Mouse (Mus musculus) thymus, adult 2 months (tissue): Measurements from ENCODE around the gene Zfp14. TPM values are rescaled to one million over a fixed set of nuclear protein-coding genes. Genes with fewer than 3 reads are reported as not detected.

ENCODE experiments used
- DNase-seq: peaks from one replicate; pipeline ENCODE4 v3.0.0; 2021
- H3K27ac ChIP-seq: fragments of 200-500 bp; 2 replicates; pipeline ENCODE4 v1.5.1; 2012; ENCODE audit warnings: low read length, control low read depth; ENCODE audit not compliant: control insufficient read depth, insufficient read depth
- H3K27me3 ChIP-seq: fragments of 200-500 bp; 2 replicates; pipeline ENCODE4 v1.6.1; 2012; ENCODE audit warnings: mild to moderate bottlenecking, low read length, moderate library complexity, mixed read lengths; ENCODE audit not compliant: control insufficient read depth, insufficient read depth
- H3K36me3 ChIP-seq: fragments of 200-500 bp; 2 replicates; pipeline ENCODE4 v1.6.1; 2012; ENCODE audit warnings: mild to moderate bottlenecking, low read length, moderate library complexity; ENCODE audit not compliant: control insufficient read depth, insufficient read depth
- H3K4me1 ChIP-seq: fragments of 200-500 bp; replicated peaks from 2 replicates; pipeline ENCODE4 v1.6.1; 2012; ENCODE audit warnings: low read length; ENCODE audit not compliant: control insufficient read depth, insufficient read depth
- H3K4me3 ChIP-seq: fragments of 200-500 bp; 2 replicates; pipeline ENCODE4 v1.5.1; 2012; ENCODE audit warnings: mild to moderate bottlenecking, low read length, control low read depth, moderate library complexity; ENCODE audit not compliant: control insufficient read depth, insufficient read depth
- CTCF ChIP-seq: fragments of 200-500 bp; IDR thresholded peaks from 2 replicates; pipeline ENCODE4 v1.5.1; 2012; ENCODE audit warnings: mild to moderate bottlenecking, control low read depth, low read length, moderate library complexity, borderline replicate concordance; ENCODE audit not compliant: control insufficient read depth, poor library complexity, insufficient read depth; ENCODE audit errors: extremely low read depth
- POLR2A ChIP-seq: fragments of 200-500 bp; IDR thresholded peaks from 2 replicates; pipeline ENCODE4 v1.6.1; 2012; ENCODE audit warnings: mild to moderate bottlenecking, low read length, control low read depth, moderate library complexity; ENCODE audit not compliant: control insufficient read depth, poor library complexity, insufficient read depth; ENCODE audit errors: extremely low read depth
- WGBS: fragments of 180-500 bp; shearing (Covaris S2); methylation state at CpG from one replicate; pipeline ENCODE4 v1.1.7; 2018; 5-methylcytosine and 5-hydroxymethylcytosine counted together
- polyA plus RNA-seq: library from polyadenylated mRNA; depleted of rRNA; stranded (reverse); fragments of >200 nt; gene quantifications from 2 replicates; pipeline ENCODE4 v1.2.3, GENCODE M21; 2012; rRNA removed

Gene Zfp14
- polyA plus RNA-seq, 1 experiment = 3.3 TPM

GRCm38 (mm10) chr7:30007601-30008000, 43.6 kb downstream of the Zfp14 start:
- TF ChIP-seq POLR2A (no peak), CTCF (no peak)
- no peaks in the 10 kb centered on the region for H3K36me3 ChIP-seq
- no peak overlapping the region for H3K27ac ChIP-seq
- 97% methylated on average over 1 of the region's 1 CpGs for WGBS
- no peaks in the 10 kb centered on the region for H3K27me3 ChIP-seq
- H3K4me1 ChIP-seq = no peaks in the 10 kb centered on the region; the same call in 1 of the 2 replicates
- H3K4me3 ChIP-seq = no peak overlapping the region
- DNase-seq = no peak

DNA sequence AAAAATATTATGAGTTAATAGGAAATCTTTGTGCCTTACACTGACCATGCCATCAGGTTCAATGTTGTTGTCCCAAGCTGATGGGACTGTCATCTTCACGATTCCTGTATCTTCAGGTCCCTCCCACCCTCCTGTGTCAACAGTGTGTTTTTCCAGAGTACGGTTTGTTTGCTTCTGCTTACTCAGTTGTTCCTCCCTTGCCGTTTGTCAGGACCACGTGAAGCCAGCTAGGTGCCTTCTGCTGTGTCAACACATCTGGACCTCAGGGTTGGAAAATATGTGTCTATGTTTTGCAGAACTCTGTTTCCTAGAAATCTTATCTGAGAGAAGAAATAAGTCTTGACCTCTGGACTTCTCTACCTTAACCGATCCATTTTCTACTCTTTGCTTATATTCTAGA, 50.6 kb downstream of the Zfp14 start:
- no peak for DNase-seq
- no peak overlapping the region for H3K4me3 ChIP-seq
- 96% methylated on average over 5 of the region's 5 CpGs for WGBS
- no peak for TF ChIP-seq CTCF
- no peak for TF ChIP-seq POLR2A
- no peaks in the 10 kb centered on the region for H3K4me1 ChIP-seq
- no peak overlapping the region for H3K27ac ChIP-seq
- H3K27me3 ChIP-seq = no peaks in the 10 kb centered on the region
- H3K36me3 ChIP-seq = peaks cover 6% of the 10 kb centered on the region; the same call in 1 of the 2 replicates

DNA sequence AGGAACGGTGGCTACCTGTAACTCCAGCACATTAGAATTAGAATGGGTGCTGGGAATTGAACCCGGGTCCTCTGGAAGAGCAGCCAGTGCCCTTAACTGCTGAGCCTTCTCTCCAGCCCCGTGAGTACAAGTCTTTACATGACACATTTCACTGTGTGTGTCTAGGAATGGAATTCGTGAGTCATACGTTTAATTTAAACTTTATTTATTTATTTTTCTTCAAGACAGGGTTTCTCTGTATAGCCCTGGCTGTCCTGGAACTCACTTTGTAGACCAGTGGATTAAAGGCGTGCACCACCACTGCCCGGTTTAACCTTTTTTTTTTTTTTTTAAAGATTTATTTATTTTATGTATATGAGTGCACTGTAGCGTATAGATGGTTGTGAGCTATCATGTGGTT, 56.0 kb downstream of the Zfp14 start:
- DNase-seq = no peak
- no peak for TF ChIP-seq CTCF
- H3K27ac ChIP-seq = no peak overlapping the region
- no peaks in the 10 kb centered on the region for H3K27me3 ChIP-seq
- H3K36me3 ChIP-seq = peaks cover 6% of the 10 kb centered on the region; the same call in 1 of the 2 replicates
- 96% methylated on average over 8 of the region's 8 CpGs for WGBS
- H3K4me1 ChIP-seq = no peaks in the 10 kb centered on the region
- no peak overlapping the region for H3K4me3 ChIP-seq

- no peak for DNase-seq
- Histone ChIP-seq H3K27ac (no peak overlapping the region), H3K4me3 (no peak overlapping the region), H3K27me3 (no peaks in the 10 kb centered on the region), H3K4me1 (no peaks in the 10 kb centered on the region), H3K36me3 (no peaks in the 10 kb centered on the region)
- 97% methylated on average over 9 of the region's 9 CpGs for WGBS
- TF ChIP-seq CTCF = no peak
Measured at GRCm38 (mm10) chr7:29993340-29993739, 57.8 kb downstream of the Zfp14 start.

DNA sequence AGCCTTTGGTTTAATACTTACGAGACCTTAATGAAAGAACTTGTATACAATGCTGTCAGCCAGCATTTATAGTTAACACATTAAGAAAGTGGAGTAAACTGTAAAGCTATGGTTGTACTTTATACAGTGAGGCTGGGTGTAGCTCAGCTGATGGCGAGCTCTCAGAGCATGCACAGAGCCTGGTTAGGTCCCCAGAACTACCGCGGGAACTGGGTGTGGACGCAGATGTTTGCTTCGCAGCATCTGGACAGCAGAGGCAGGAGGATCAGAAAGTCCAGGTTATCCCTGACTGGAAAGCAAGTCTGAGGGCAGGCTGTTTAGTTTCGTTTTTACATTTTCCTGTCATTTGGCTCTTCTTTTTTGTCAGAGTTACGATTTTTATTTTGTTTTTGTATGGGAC, 58.5 kb downstream of the Zfp14 start:
- 97% methylated on average over 8 of the region's 8 CpGs for WGBS
- Histone ChIP-seq H3K4me1 (no peaks in the 10 kb centered on the region), H3K36me3 (no peaks in the 10 kb centered on the region), H3K4me3 (no peak overlapping the region), H3K27me3 (no peaks in the 10 kb centered on the region), H3K27ac (no peak overlapping the region)
- no peak for TF ChIP-seq POLR2A
- TF ChIP-seq CTCF = no peak
- no peak for DNase-seq

DNA sequence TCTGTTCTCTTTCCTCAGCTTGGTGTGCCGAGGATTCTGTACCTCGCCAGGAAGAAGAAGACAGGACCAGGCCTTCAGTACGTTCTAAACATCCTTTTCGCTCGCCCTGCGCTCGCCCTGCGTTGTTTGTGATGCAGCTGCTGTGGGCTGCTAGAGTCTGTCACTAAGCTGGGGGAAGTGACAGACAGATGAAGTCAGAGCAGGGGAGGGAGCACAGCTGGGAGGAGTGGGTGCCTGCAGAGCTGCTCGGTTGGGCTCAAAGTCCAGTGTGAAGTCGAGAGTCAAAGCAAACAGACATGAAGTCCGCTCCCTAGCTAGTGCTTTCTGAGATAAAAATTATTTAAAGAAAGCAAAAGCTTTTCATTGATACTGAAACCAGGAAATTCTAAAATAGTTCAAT, 62.1 kb downstream of the Zfp14 start:
- TF ChIP-seq POLR2A (no peak), CTCF (no peak)
- DNase-seq = no peak
- Histone ChIP-seq H3K27me3 (no peaks in the 10 kb centered on the region), H3K4me3 (no peak overlapping the region), H3K27ac (no peak overlapping the region), H3K4me1 (no peaks in the 10 kb centered on the region), H3K36me3 (no peaks in the 10 kb centered on the region)
- 95% methylated on average over 11 of the region's 11 CpGs for WGBS

DNA sequence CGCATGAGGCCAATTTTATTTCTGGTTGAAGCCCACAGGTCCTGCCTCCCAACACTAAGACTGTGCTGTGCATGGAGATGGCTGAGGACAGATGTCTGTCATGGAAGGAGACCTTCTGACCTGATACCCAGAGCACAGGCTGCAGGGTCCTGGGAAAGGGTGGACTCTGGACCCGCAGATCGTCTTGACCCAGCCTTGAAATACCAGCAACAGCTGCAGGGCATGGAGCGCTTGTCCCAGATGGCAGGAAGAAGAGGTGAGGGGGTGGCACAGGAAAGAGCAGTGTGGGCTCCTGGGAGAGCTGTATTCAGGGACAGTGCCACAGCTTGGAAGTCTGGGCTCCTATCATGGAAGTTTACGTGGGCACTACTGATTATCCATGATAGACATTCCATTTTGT, 63.6 kb downstream of the Zfp14 start:
- no peak overlapping the region for H3K27ac ChIP-seq
- WGBS = 96% methylated on average over 5 of the region's 5 CpGs
- DNase-seq = no peak
- H3K4me3 ChIP-seq = no peak overlapping the region
- H3K36me3 ChIP-seq = no peaks in the 10 kb centered on the region
- no peaks in the 10 kb centered on the region for H3K27me3 ChIP-seq
- TF ChIP-seq POLR2A (no peak), CTCF (no peak)
- H3K4me1 ChIP-seq = peaks cover 7% of the 10 kb centered on the region; the same call in 1 of the 2 replicates

Other genes starting within 250 kb of the Zfp14 start
- 3.4 and 3.5 TPM in 2 replicates for gene Zfp790, start 235.3 kb downstream of the Zfp14 start, polyA plus RNA-seq
- gene Zfp940, start 197.7 kb downstream of the Zfp14 start, polyA plus RNA-seq = 0.89 and 1.0 TPM in 2 replicates
- 1.3 and 1.5 TPM in 2 replicates for gene Zfp420, start 191.4 kb downstream of the Zfp14 start, polyA plus RNA-seq
- 2.5 and 3.5 TPM in 2 replicates for gene Zfp27, start 144.8 kb downstream of the Zfp14 start, polyA plus RNA-seq
- 0.36 and 0.63 TPM in 2 replicates for gene Zfp383, start 143.2 kb downstream of the Zfp14 start, polyA plus RNA-seq
- 11.8 and 12.3 TPM in 2 replicates for gene Zfp74, start 97.3 kb downstream of the Zfp14 start, polyA plus RNA-seq
- 4.4 and 4.6 TPM in 2 replicates for gene Zfp568, start 67.4 kb downstream of the Zfp14 start, polyA plus RNA-seq
- gene Zfp82, start 21.5 kb upstream of the Zfp14 start, polyA plus RNA-seq = 1.5 and 1.7 TPM in 2 replicates
- not detected in 2 replicates for gene Gm26920, start 39.0 kb upstream of the Zfp14 start, polyA plus RNA-seq
- 4.4 and 6.8 TPM in 2 replicates for gene Zfp566, start 39.1 kb upstream of the Zfp14 start, polyA plus RNA-seq
- 30.6 and 36.4 TPM in 2 replicates for gene Zfp260, start 43.4 kb upstream of the Zfp14 start, polyA plus RNA-seq
- 5.4 and 8.1 TPM in 2 replicates for gene Zfp382, start 70.6 kb upstream of the Zfp14 start, polyA plus RNA-seq
- gene Zfp146, start 118.4 kb upstream of the Zfp14 start, polyA plus RNA-seq = 16.8 and 18.6 TPM in 2 replicates
- 28.1 and 85.8 TPM in 2 replicates for gene Cox7a1, start 132.8 kb upstream of the Zfp14 start, polyA plus RNA-seq
- gene Capns1, start 147.4 kb upstream of the Zfp14 start, polyA plus RNA-seq = 565 and 739 TPM in 2 replicates
- 131 and 157 TPM in 2 replicates for gene Polr2i, start 180.6 kb upstream of the Zfp14 start, polyA plus RNA-seq
- gene Tbcb, start 180.9 kb upstream of the Zfp14 start, polyA plus RNA-seq = 42.4 and 47.1 TPM in 2 replicates
- 0.66 and 1.4 TPM in 2 replicates for gene Ovol3, start 184.3 kb upstream of the Zfp14 start, polyA plus RNA-seq
- 0.17 and 0.26 TPM in 2 replicates for gene Thap8, start 228.7 kb upstream of the Zfp14 start, polyA plus RNA-seq
- gene Wdr62, start 229.0 kb upstream of the Zfp14 start, polyA plus RNA-seq = 54.1 and 66.9 TPM in 2 replicates
- gene Clip3, start 240.3 kb upstream of the Zfp14 start, polyA plus RNA-seq = 2.9 and 3.3 TPM in 2 replicates